Mouse (Mus musculus) testis, adult 2 months (tissue): Measurements from ENCODE around the gene Rab8b. TPM values are rescaled to one million over a fixed set of nuclear protein-coding genes. Genes with fewer than 3 reads are reported as not detected.

ENCODE experiments used
- H3K27ac ChIP-seq: fragments of 200-500 bp; 2 replicates; pipeline ENCODE4 v1.5.1; 2012; ENCODE audit warnings: low read depth, low read length; ENCODE audit not compliant: control insufficient read depth, insufficient read depth
- H3K27me3 ChIP-seq: fragments of 200-500 bp; 2 replicates; pipeline ENCODE4 v1.6.1; 2012; ENCODE audit warnings: mild to moderate bottlenecking, low read length, moderate library complexity; ENCODE audit not compliant: control insufficient read depth, insufficient read depth
- H3K36me3 ChIP-seq: fragments of 200-500 bp; 2 replicates; pipeline ENCODE4 v1.6.1; 2012; ENCODE audit warnings: mild to moderate bottlenecking, low read length; ENCODE audit not compliant: control insufficient read depth, insufficient read depth
- H3K4me1 ChIP-seq: fragments of 200-500 bp; 2 replicates; pipeline ENCODE4 v1.6.1; 2012; ENCODE audit warnings: low read length; ENCODE audit not compliant: control insufficient read depth, insufficient read depth
- H3K4me3 ChIP-seq: fragments of 200-500 bp; 2 replicates; pipeline ENCODE4 v1.5.1; 2012; ENCODE audit warnings: low read depth, mild to moderate bottlenecking, low read length, moderate library complexity, mixed read lengths; ENCODE audit not compliant: control insufficient read depth
- CTCF ChIP-seq: fragments of 200-500 bp; IDR thresholded peaks from 2 replicates; pipeline ENCODE4 v1.5.1; 2012; ENCODE audit warnings: low read depth, mild to moderate bottlenecking, inconsistent platforms, low read length, moderate library complexity; ENCODE audit not compliant: control insufficient read depth, insufficient read depth, insufficient replicate concordance
- POLR2A ChIP-seq: fragments of 200-500 bp; IDR thresholded peaks from 2 replicates; pipeline ENCODE4 v1.6.1; 2012; ENCODE audit warnings: low read depth, mild to moderate bottlenecking, inconsistent platforms, low read length, moderate library complexity; ENCODE audit not compliant: control insufficient read depth
- polyA plus RNA-seq: library from polyadenylated mRNA; depleted of rRNA; stranded (reverse); fragments of >200 nt; gene quantifications from 2 replicates; pipeline ENCODE4 v1.2.3, GENCODE M21; 2012

Rab8b gene
- polyA plus RNA-seq, 1 experiment, result 10.9 TPM

GRCm38 (mm10) chr9:66861104-66861767 is 58.3 kb downstream of the Rab8b start:
- Histone ChIP-seq H3K4me1 (no peaks in the 10 kb centered on the region), H3K36me3 (no peaks in the 10 kb centered on the region; the same call in 1 of the 2 replicates), H3K4me3 (no peak overlapping the region), H3K27ac (no peak overlapping the region), H3K27me3 (no peaks in the 10 kb centered on the region)
- no peak for TF ChIP-seq CTCF
- TF ChIP-seq POLR2A, result no peak

GRCm38 (mm10) chr9:66859523-66859922 is 60.0 kb downstream of the Rab8b start:
- no peaks in the 10 kb centered on the region for H3K27me3 ChIP-seq
- no peak for TF ChIP-seq POLR2A

GRCm38 (mm10) chr9:66855865-66856264 is 63.6 kb downstream of the Rab8b start:
- no peaks in the 10 kb centered on the region; the same call in 1 of the 2 replicates for H3K36me3 ChIP-seq
- TF ChIP-seq CTCF (no peak), POLR2A (no peak)
- H3K4me3 ChIP-seq, result no peak overlapping the region
- H3K4me1 ChIP-seq, result no peaks in the 10 kb centered on the region
- H3K27me3 ChIP-seq, result no peaks in the 10 kb centered on the region
- H3K27ac ChIP-seq, result no peak overlapping the region

More at GRCm38 (mm10) chr9:66859523-66859922, 60.0 kb downstream of the Rab8b start:
- Histone ChIP-seq H3K4me1 (no peaks in the 10 kb centered on the region), H3K36me3 (no peaks in the 10 kb centered on the region; the same call in 1 of the 2 replicates), H3K4me3 (no peak overlapping the region), H3K27ac (no peak overlapping the region)

GRCm38 (mm10) chr9:66852592-66852991 is 66.9 kb downstream of the Rab8b start:
- Histone ChIP-seq H3K27ac (no peak overlapping the region), H3K4me1 (no peaks in the 10 kb centered on the region), H3K36me3 (no peaks in the 10 kb centered on the region; the same call in 1 of the 2 replicates), H3K27me3 (no peaks in the 10 kb centered on the region), H3K4me3 (no peak overlapping the region)
- TF ChIP-seq CTCF (no peak), POLR2A (no peak)

GRCm38 (mm10) chr9:66850966-66851365 is 68.5 kb downstream of the Rab8b start:
- Histone ChIP-seq H3K27ac (no peak overlapping the region), H3K4me3 (no peak overlapping the region; the same call in 1 of the 2 replicates), H3K4me1 (no peaks in the 10 kb centered on the region), H3K27me3 (no peaks in the 10 kb centered on the region), H3K36me3 (no peaks in the 10 kb centered on the region; the same call in none of the 2 replicates)
- TF ChIP-seq POLR2A, result no peak

- H3K36me3 ChIP-seq, result no peaks in the 10 kb centered on the region; the same call in none of the 2 replicates
- no peaks in the 10 kb centered on the region for H3K4me1 ChIP-seq
- H3K27ac ChIP-seq, result no peak overlapping the region
- TF ChIP-seq CTCF (no peak), POLR2A (no peak)
- H3K4me3 ChIP-seq, result no peak overlapping the region
- H3K27me3 ChIP-seq, result no peaks in the 10 kb centered on the region
Observed at GRCm38 (mm10) chr9:66846822-66847221, 72.7 kb downstream of the Rab8b start.

GRCm38 (mm10) chr9:66835097-66835480 is 84.4 kb downstream of the Rab8b start:
- peak overlapping the region; percentile 92 for H3K4me3 ChIP-seq
- H3K4me1 ChIP-seq, result peaks cover 8% of the 10 kb centered on the region
- H3K27ac ChIP-seq, result peak overlapping the region; percentile 79
- H3K36me3 ChIP-seq, result no peaks in the 10 kb centered on the region
- no peak for TF ChIP-seq POLR2A
- TF ChIP-seq CTCF, result no peak
- no peaks in the 10 kb centered on the region for H3K27me3 ChIP-seq
